Mouse (Mus musculus) gastrocnemius, postnatal 25 days (tissue): ENCODE results near the gene Taar5. TPM values are rescaled to one million over a fixed set of nuclear protein-coding genes. Genes with fewer than 3 reads are reported as not detected.

Source experiments
- DNase-seq: peaks from one replicate; pipeline ENCODE4 v3.0.0; 2022
- long read RNA-seq, 2 experiments: library from polyadenylated mRNA; stranded (forward); transcript quantifications; one replicate each; pipeline ENCODE4 v2.0.0; 2021
- total RNA-seq, 2 experiments: library from RNA; stranded (reverse); gene quantifications; 1 replicate in 1 of 2; 2 replicates in 1 of 2; pipeline ENCODE4 v1.2.3; 2021

Gene Taar5
- not detected for total RNA-seq
- long read RNA-seq, experiment 1 = 0 reads
- long read RNA-seq, experiment 2 = 0 reads

- no peak for DNase-seq
Observed at GRCm38 (mm10) chr10:23970656-23971165, at the start of gene Taar5. Gene Taar5 (plus strand): TSS chr10:23970706.

GRCm38 (mm10) chr10:23922468-23922867, 48.0 kb upstream of the Taar5 start:
- no peak for DNase-seq

GRCm38 (mm10) chr10:23923941-23924340, 46.6 kb upstream of the Taar5 start:
- no peak for DNase-seq

GRCm38 (mm10) chr10:23937613-23938012, 32.9 kb upstream of the Taar5 start:
- no peak for DNase-seq

DNA sequence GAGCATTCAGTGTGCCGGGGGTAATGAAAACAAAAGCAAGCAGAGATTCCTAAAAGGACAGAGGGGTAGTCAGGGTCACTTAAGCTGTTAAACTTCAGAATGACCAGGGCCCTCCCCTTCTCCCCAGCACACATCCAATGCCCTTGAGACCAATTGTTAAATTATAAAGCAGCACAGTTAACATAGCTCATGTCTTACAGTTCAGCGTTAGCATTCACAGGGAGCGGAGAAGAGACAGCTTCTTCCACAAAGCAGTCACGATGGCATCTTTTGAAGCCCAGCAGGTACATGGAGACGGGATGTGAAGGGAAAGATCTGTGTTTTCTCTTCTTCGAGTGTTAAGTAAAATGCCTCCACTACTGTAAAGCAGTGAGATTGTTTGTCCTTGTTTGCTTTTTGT, 32.2 kb upstream of the Taar5 start, which contains the start of gene Taar2:
TSS of gene Taar2 (plus strand) at position 261 of the 400 bp plus-strand sequence.
- DNase-seq = no peak

DNA sequence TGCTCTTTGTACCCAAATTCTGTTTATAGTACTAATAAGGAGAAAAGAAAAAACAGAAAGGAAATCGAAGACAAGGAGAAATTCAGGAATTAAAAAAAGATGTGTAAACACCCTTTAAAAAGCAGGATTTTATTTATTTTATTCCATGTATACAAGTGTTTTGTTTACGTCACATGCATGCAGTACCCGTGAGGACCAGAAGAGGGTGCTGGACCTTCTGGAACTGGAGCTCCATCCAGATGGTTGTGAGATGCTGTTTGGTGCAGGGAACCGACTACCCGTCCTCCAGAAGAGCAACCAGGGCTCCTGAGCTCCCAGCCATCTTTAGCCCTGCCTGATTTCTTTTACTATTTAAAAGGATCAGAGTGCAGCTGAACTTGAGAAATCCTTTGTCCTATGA, 28.0 kb upstream of the Taar5 start:
- no peak for DNase-seq

DNA sequence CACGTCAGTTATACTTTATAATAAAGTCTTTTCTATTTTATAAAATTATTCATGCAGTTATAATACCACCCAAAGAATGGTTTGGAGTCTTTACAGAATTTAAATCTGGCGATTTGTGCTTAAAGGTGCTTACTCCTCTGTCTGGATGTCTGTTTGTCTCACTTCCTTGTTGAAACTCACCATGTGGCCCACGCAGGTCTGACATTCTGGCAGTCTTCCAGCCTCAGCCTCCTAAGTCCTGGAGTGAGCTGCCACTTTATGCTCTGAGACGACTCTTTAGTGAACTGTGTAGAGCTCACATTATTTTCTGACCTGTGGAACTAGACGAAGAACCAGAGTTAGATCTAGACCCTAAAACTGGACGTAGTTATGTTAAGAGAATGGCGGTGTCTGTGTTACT, 22.5 kb upstream of the Taar5 start:
- no peak for DNase-seq

GRCm38 (mm10) chr10:23949508-23950005, 20.9 kb upstream of the Taar5 start, which contains the start of gene Taar3:
Gene Taar3 (plus strand): TSS chr10:23949558.
- DNase-seq = no peak

DNA sequence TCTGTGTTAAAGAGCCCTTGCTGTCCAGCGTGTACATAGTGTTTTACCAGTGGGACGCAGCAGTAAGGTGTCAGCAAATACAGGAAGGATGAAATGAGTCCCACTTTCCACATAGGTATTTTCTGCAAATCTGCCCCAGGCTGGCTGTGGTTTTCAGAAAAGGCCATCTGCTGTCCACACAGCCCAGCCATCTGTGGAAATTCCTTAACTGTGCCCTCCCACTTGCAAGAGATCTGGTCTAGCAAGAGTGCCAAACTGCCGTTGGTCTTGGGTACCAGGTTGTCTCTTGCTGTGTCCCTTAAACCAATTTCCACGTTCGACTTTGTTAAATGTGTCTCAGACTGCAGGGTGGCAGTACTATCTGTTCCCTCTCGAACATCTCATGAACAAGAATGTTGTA, 18.8 kb upstream of the Taar5 start:
- DNase-seq = no peak

- DNase-seq = no peak
Observed at GRCm38 (mm10) chr10:23959071-23959470, 11.4 kb upstream of the Taar5 start.

GRCm38 (mm10) chr10:23960444-23960915, 10.0 kb upstream of the Taar5 start, which contains the start of gene Taar4:
Gene Taar4 (plus strand): TSS chr10:23960494.
- no peak for DNase-seq

DNA sequence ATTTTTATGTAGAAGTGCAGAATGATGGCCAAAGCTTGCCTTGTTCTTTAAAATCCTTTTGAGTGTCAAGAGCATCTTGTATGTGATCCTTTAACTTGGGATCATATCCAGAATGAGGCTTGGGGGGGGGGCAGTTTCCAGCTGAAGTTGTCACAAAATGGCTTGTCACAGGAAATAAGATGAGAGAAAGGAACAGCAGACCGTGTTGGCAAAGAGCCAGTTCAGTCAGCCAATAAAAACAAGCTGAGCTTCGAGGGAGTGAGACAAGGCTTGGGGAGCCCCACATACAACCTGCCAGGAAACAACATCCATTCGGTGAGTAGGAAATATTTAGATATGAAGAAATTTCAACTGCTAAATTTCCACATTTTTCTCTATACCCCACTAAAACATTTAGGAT, 7.1 kb upstream of the Taar5 start:
- DNase-seq = no peak

- no peak for DNase-seq
Observed at GRCm38 (mm10) chr10:23964921-23965610, 5.4 kb upstream of the Taar5 start.

DNA sequence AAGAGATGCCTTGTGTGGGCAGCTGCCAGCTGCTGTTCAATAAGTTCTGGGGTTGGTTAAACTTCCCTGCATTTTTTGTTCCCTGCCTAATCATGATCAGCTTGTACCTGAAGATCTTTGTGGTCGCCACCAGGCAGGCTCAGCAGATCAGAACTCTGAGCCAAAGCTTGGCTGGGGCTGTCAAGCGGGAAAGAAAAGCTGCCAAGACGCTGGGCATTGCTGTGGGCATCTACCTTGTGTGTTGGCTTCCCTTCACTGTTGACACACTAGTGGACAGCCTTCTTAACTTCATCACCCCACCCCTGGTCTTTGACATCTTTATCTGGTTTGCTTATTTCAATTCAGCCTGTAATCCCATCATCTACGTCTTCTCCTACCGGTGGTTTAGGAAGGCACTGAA, 750 bp downstream of the Taar5 start:
- DNase-seq = no peak

GRCm38 (mm10) chr10:23977958-23978357, 7.5 kb downstream of the Taar5 start:
- no peak for DNase-seq

DNA sequence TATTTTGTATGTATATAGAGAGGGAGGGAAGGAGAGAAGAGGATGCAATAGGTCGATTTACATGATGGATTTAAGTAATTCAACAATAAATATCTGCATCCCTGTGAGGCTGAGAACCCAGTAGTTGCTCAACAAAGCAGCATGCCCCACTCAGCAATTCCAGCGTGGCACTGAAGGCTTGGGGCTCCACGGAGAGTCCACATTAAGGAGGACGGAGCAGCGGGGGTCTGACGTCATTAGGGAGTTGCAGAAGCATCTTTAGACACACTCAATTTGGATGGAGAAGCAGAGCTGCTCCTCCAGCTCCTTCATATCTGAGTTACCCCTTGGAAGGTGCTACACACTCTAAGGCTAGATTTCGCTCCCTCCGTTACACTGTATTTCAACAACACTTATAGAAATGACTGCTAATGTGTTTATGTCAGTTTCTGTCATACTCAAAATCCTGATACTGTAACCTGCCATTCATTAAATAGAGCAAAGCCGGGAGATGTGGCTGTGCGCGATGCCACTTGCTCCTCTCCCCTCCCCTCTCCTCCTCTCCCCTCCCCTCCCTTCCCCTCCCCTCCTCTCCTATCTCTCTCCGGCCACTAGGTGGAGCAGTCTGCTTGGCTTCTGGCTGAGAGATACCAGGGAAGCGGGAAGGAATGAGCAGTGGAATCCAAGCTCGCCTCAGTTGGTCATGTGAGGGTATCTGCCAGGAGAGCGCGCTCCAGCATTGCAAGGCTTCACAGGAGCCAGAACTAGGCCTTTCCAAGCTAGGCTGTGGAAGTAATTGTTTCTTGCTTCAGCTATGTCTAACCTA, 8.6 kb downstream of the Taar5 start:
- peak; percentile 42 for DNase-seq

GRCm38 (mm10) chr10:23985546-23985945, 15.0 kb downstream of the Taar5 start, which contains the start of gene Taar6:
Gene Taar6 (minus strand): TSS chr10:23985646.
- DNase-seq = no peak

- no peak for DNase-seq
Observed at GRCm38 (mm10) chr10:23986419-23986818, 15.9 kb downstream of the Taar5 start.

DNA sequence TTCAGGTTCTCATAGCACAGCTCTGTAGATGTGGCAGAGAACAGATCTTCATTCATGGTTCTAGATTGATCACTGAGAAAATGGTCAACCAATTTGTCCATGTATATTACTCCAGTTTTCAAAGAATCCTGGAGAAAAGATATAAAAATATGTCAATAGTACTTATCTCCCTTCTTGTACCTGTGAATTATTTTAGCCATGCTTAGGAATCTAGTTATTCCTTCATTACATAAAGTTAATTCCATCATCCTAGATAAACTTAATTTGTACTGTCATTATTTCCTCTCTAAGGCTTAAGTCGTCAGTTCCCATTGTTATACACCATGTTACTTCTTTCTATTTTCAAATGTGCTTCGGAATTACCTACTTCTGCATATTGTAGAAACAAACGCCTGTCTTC, 22.9 kb downstream of the Taar5 start, which contains the start of gene Taar7a:
TSS of gene Taar7a (minus strand) at position 101 of the 400 bp plus-strand sequence.
- no peak for DNase-seq

- no peak for DNase-seq
Observed at GRCm38 (mm10) chr10:23999639-24000038, 29.1 kb downstream of the Taar5 start, which contains the start of gene Taar7b. Gene Taar7b (plus strand): TSS chr10:23999939.

- no peak for DNase-seq
Observed at GRCm38 (mm10) chr10:24006442-24006841, 35.9 kb downstream of the Taar5 start.

GRCm38 (mm10) chr10:24007034-24007433, 36.5 kb downstream of the Taar5 start:
- no peak for DNase-seq
